Mouse (Mus musculus): Measurements from ENCODE around the gene Morc3.

- TF ChIP-seq CTCF (IDR thresholded peaks at IDR 0.05; ENCODE audit: insufficient read depth, low read length) (no peak), POLR2A (IDR thresholded peaks at IDR 0.05; ENCODE audit: borderline replicate concordance, extremely low read depth, low read depth, low read length) (no peak)
Measured at GRCm38 (mm10) chr16:93890948-93891604, 59.2 kb downstream of the Morc3 start.

Data from lung, adult 2 months (tissue).